Mouse (Mus musculus) kidney, postnatal 0 days (tissue): ENCODE measurements around the gene Dpp4. TPM values are rescaled to one million over a fixed set of nuclear protein-coding genes. Genes with fewer than 3 reads are reported as not detected.

Experiments
- ATAC-seq: fragments of 200-750 bp; cut with Nextera tagmentation; replicated peaks from 2 replicates; pipeline ENCODE4 v1.8.0; 2017; ENCODE audit warnings: low read depth, moderate number of reproducible peaks, moderate TSS enrichment, moderate library complexity; ENCODE audit not compliant: low FRiP score
- DNase-seq: peaks from one replicate; pipeline ENCODE4 v3.0.0-alpha.2; 2016; ENCODE audit warnings: low spot score
- H3K27ac ChIP-seq: fragments of 300-500 bp; sonication (generic); 2 replicates; pipeline ENCODE4 v1.5.1; 2014; ENCODE audit warnings: mild to moderate bottlenecking
- H3K27me3 ChIP-seq: fragments of 300-500 bp; sonication (generic); 2 replicates; pipeline ENCODE4 v1.6.1; 2014; ENCODE audit warnings: low read length, mixed read lengths; ENCODE audit not compliant: insufficient read depth
- H3K36me3 ChIP-seq: fragments of 300-500 bp; sonication (generic); 2 replicates; pipeline ENCODE4 v1.6.1; 2014; ENCODE audit warnings: low read length, mixed read lengths; ENCODE audit not compliant: insufficient read depth
- H3K4me1 ChIP-seq: fragments of 300-500 bp; sonication (generic); replicated peaks from 2 replicates; pipeline ENCODE4 v1.6.1; 2014; ENCODE audit warnings: antibody characterized with exemption, low read length, mixed read lengths; ENCODE audit not compliant: insufficient read depth
- H3K4me2 ChIP-seq: fragments of 300-500 bp; sonication (generic); 2 replicates; pipeline ENCODE4 v1.6.1; 2014; ENCODE audit warnings: mild to moderate bottlenecking, low read length, moderate library complexity, mixed read lengths
- H3K4me3 ChIP-seq: fragments of 300-500 bp; sonication (generic); replicated peaks from 2 replicates; pipeline ENCODE4 v1.5.1; 2014; ENCODE audit warnings: low read depth, low read length
- H3K9ac ChIP-seq: fragments of 300-500 bp; sonication (generic); 2 replicates; pipeline ENCODE4 v1.6.1; 2014; ENCODE audit warnings: low read depth, low read length
- H3K9me3 ChIP-seq: fragments of 300-500 bp; sonication (generic); replicated peaks from 2 replicates; pipeline ENCODE4 v1.6.1; 2016; ENCODE audit warnings: low read length, inconsistent platforms, mixed read lengths
- CTCF ChIP-seq: IDR thresholded peaks from 2 replicates; pipeline ENCODE4 v1.5.1; 2016; ENCODE audit warnings: antibody characterized with exemption, low read depth, mild to moderate bottlenecking, moderate library complexity
- WGBS: fragments of 180-500 bp; shearing (Covaris S2); extraction: QIAGEN DNeasy Blood & Tissue Kit; methylation state at CpG from one replicate; pipeline ENCODE4 v1.1.7; 2014; 5-methylcytosine and 5-hydroxymethylcytosine counted together
- polyA plus RNA-seq: library from polyadenylated mRNA; unstranded; fragments of >200 nt; fragmentation: Nextera tagmentation; extraction: Ambion mirVana; gene quantifications from 2 replicates; pipeline ENCODE4 v1.2.1, GENCODE M21; 2015

Dpp4 gene
- polyA plus RNA-seq, 1 experiment from 2014 or later = 87.8 TPM

GRCm38 (mm10) chr2:62332465-62332864 lies 79.6 kb downstream of the Dpp4 start:
- Histone ChIP-seq H3K4me1 (no peaks in the 10 kb centered on the region), H3K9ac (no peak overlapping the region), H3K4me2 (no peak overlapping the region), H3K4me3 (no peak overlapping the region), H3K36me3 (no peaks in the 10 kb centered on the region), H3K9me3 (no peaks in the 10 kb centered on the region), H3K27ac (no peak overlapping the region), H3K27me3 (no peaks in the 10 kb centered on the region)
- ATAC-seq (no peak), DNase-seq (no peak)
- 79% methylated on average over 8 of the region's 8 CpGs for WGBS
- TF ChIP-seq CTCF = no peak

DNA sequence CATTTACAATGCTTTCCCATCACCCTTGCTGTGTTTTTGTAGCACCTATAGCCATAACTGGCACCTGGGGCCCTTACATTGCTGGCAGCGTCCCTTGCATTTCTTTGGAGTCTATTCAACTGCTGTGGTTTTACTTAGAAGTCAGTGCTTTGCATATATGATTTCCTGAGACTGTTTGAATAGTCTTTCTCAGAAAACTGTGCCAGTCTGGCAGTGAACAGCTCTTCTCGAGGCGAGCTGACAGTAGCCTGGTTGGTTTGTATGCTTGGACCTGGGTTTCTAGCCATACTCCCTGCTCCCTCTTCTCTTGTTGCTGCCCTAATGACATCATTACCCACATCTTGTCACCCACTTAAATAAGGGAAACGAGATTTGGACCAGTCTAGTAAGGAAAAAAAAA lies 80.1 kb downstream of the Dpp4 start:
- Histone ChIP-seq H3K27ac (no peak overlapping the region), H3K9ac (no peak overlapping the region), H3K36me3 (no peaks in the 10 kb centered on the region), H3K9me3 (no peaks in the 10 kb centered on the region), H3K4me3 (no peak overlapping the region), H3K27me3 (no peaks in the 10 kb centered on the region), H3K4me1 (no peaks in the 10 kb centered on the region), H3K4me2 (no peak overlapping the region)
- TF ChIP-seq CTCF = no peak
- DNase-seq (no peak), ATAC-seq (no peak)
- 63% methylated on average over 4 of the region's 4 CpGs for WGBS

GRCm38 (mm10) chr2:62325388-62325787 lies 86.6 kb downstream of the Dpp4 start:
- no peak for ATAC-seq

GRCm38 (mm10) chr2:62323078-62323637 lies 88.9 kb downstream of the Dpp4 start:
- Histone ChIP-seq H3K4me3 (no peak overlapping the region), H3K27me3 (no peaks in the 10 kb centered on the region), H3K9me3 (no peaks in the 10 kb centered on the region), H3K4me1 (no peaks in the 10 kb centered on the region), H3K4me2 (no peak overlapping the region), H3K36me3 (no peaks in the 10 kb centered on the region), H3K9ac (no peak overlapping the region), H3K27ac (no peak overlapping the region)
- no peak for DNase-seq
- no peak for ATAC-seq
- 88% methylated on average over 9 of the region's 9 CpGs for WGBS
- TF ChIP-seq CTCF = no peak

More at GRCm38 (mm10) chr2:62325388-62325787, 86.6 kb downstream of the Dpp4 start:
- H3K36me3 ChIP-seq = no peaks in the 10 kb centered on the region
- no peak for TF ChIP-seq CTCF
- no peak overlapping the region for H3K27ac ChIP-seq
- no peak overlapping the region for H3K4me3 ChIP-seq
- no peaks in the 10 kb centered on the region for H3K4me1 ChIP-seq
- no peak overlapping the region for H3K9ac ChIP-seq
- no peak for DNase-seq
- 90% methylated on average over 2 of the region's 2 CpGs for WGBS
- H3K4me2 ChIP-seq = no peak overlapping the region
- H3K9me3 ChIP-seq = no peaks in the 10 kb centered on the region
- H3K27me3 ChIP-seq = no peaks in the 10 kb centered on the region

GRCm38 (mm10) chr2:62319489-62319888 lies 92.5 kb downstream of the Dpp4 start:
- no peak for ATAC-seq
- WGBS = 83% methylated on average over 3 of the region's 3 CpGs
- H3K4me3 ChIP-seq = no peak overlapping the region
- H3K4me2 ChIP-seq = no peak overlapping the region
- no peak overlapping the region for H3K27ac ChIP-seq
- H3K4me1 ChIP-seq = no peaks in the 10 kb centered on the region
- no peaks in the 10 kb centered on the region for H3K36me3 ChIP-seq
- no peak for TF ChIP-seq CTCF
- H3K27me3 ChIP-seq = no peaks in the 10 kb centered on the region
- no peak overlapping the region for H3K9ac ChIP-seq
- no peaks in the 10 kb centered on the region for H3K9me3 ChIP-seq
- DNase-seq = no peak

DNA sequence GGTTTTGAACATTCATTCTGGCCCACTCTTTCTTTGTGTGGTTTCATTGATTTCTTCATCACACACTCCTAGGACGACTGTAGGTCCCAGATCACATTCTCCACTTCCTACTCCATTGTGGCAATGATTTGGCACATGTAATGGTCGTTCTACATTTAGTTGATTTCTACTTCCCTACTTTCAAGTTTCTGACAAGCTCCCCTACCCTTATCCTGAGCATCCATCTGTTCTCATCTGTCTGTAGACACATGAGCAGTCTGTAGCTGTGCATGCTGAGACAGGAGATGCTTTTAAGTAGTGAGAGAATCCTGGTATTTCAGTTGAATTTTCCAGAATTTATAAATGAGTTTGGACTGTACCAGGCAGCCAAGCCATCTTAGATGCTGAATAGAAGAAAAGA lies 95.1 kb downstream of the Dpp4 start:
- Histone ChIP-seq H3K4me3 (no peak overlapping the region), H3K9ac (no peak overlapping the region), H3K4me1 (no peaks in the 10 kb centered on the region), H3K4me2 (no peak overlapping the region), H3K27me3 (no peaks in the 10 kb centered on the region), H3K36me3 (no peaks in the 10 kb centered on the region), H3K27ac (no peak overlapping the region), H3K9me3 (no peaks in the 10 kb centered on the region)
- no peak for DNase-seq
- WGBS = 73% methylated on average over 2 of the region's 2 CpGs
- ATAC-seq = no peak
- no peak for TF ChIP-seq CTCF

DNA sequence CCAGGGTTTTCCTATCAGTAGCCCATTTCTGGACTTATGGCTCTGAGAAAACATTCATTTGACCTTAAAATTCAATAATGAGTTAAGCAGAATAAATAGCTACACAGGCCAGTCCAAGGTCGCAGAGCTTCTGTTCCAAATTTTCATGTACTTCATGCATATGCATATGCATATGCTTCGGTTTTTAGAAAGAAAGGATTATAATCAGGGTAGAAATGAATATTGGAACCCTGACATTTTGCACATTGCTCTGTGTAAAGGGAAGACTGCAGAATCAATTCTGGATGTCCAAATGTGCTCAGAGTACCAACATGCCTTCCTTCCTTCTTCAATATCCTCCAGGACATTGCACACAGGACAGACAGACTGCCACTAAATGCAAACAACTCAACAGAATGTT lies 104.6 kb downstream of the Dpp4 start:
- 80% methylated on average over 2 of the region's 2 CpGs for WGBS
- no peak for TF ChIP-seq CTCF
- ATAC-seq = no peak
- DNase-seq = no peak
- Histone ChIP-seq H3K36me3 (no peaks in the 10 kb centered on the region), H3K27ac (no peak overlapping the region), H3K27me3 (no peaks in the 10 kb centered on the region), H3K9ac (no peak overlapping the region), H3K4me2 (no peak overlapping the region), H3K4me1 (no peaks in the 10 kb centered on the region), H3K9me3 (no peaks in the 10 kb centered on the region), H3K4me3 (no peak overlapping the region)
